Mouse (Mus musculus) small intestine, adult 2 months (tissue): ENCODE measurements around the gene Evi2a. TPM values are rescaled to one million over a fixed set of nuclear protein-coding genes. Genes with fewer than 3 reads are reported as not detected.

Experiments used
- H3K27ac ChIP-seq: fragments of 200-500 bp; 2 replicates; pipeline ENCODE4 v1.5.1; 2012; ENCODE audit warnings: low read depth, low read length, control low read depth, inconsistent platforms; ENCODE audit not compliant: insufficient read depth
- H3K27me3 ChIP-seq: fragments of 200-500 bp; 2 replicates; pipeline ENCODE4 v1.6.1; 2012; ENCODE audit warnings: mild to moderate bottlenecking, moderate library complexity, low read length, inconsistent platforms; ENCODE audit not compliant: control insufficient read depth, insufficient read depth
- H3K36me3 ChIP-seq: fragments of 200-500 bp; 2 replicates; pipeline ENCODE4 v1.6.1; 2012; ENCODE audit warnings: mild to moderate bottlenecking, low read length, control low read depth, inconsistent platforms; ENCODE audit not compliant: control insufficient read depth, insufficient read depth
- H3K4me1 ChIP-seq: fragments of 200-500 bp; 2 replicates; pipeline ENCODE4 v1.6.1; 2012; ENCODE audit warnings: low read length, inconsistent platforms, mixed read lengths; ENCODE audit not compliant: control insufficient read depth, insufficient read depth, insufficient read length
- H3K4me3 ChIP-seq: fragments of 200-500 bp; 2 replicates; pipeline ENCODE4 v1.5.1; 2012; ENCODE audit warnings: low read depth, mild to moderate bottlenecking, control low read depth, inconsistent platforms, low read length, moderate library complexity
- CTCF ChIP-seq: fragments of 200-500 bp; IDR thresholded peaks from 2 replicates; pipeline ENCODE4 v1.5.1; 2012; ENCODE audit warnings: low read depth, mild to moderate bottlenecking, control low read depth, inconsistent platforms, low read length, moderate library complexity, mixed read lengths; ENCODE audit not compliant: insufficient replicate concordance, insufficient read length; ENCODE audit errors: extremely low read depth
- POLR2A ChIP-seq: fragments of 200-500 bp; IDR thresholded peaks from 2 replicates; pipeline ENCODE4 v1.6.1; 2012; ENCODE audit warnings: low read depth, mild to moderate bottlenecking, control low read depth, inconsistent platforms, low read length, moderate library complexity
- WGBS: fragments of 180-500 bp; shearing (Covaris S2); methylation state at CpG from one replicate; pipeline ENCODE4 v1.1.7; 2018; 5-methylcytosine and 5-hydroxymethylcytosine counted together
- polyA plus RNA-seq: library from polyadenylated mRNA; depleted of rRNA; stranded (reverse); fragments of >200 nt; gene quantifications from 2 replicates; pipeline ENCODE4 v1.2.3, GENCODE M21; 2012

The Evi2a gene
- polyA plus RNA-seq, 1 experiment, result 4.0 TPM

DNA sequence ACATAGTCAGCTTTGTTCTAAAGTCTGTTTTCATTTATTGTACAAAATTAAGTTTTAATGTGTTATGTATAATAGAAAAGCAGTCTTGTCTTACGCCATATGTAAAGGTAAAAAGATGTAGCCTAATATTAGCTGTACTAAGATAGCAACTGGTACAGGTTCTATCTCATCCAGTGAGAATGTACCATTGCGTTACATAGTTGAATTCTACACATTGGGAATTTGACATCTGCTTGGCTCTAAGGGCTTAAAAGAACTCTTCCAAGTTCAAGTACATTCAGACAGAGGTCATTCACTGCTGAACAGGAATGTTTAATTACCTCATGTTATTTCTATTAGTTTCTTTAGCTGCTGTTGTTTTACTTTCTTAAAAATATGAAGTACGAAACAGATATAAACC is 3.9 kb downstream of the Evi2a start:
- Histone ChIP-seq H3K27ac (peak overlapping the region; percentile 86), H3K4me3 (no peak overlapping the region), H3K4me1 (peaks cover 11% of the 10 kb centered on the region; the same call in 1 of the 2 replicates), H3K36me3 (0 out of 2 replicates have a peak, but pooled peaks cover 2% of the 10 kb centered on the region), H3K27me3 (no peaks in the 10 kb centered on the region)
- 83% methylated on average over 3 of the region's 3 CpGs for WGBS
- no peak for TF ChIP-seq POLR2A
- TF ChIP-seq CTCF, result no peak

DNA sequence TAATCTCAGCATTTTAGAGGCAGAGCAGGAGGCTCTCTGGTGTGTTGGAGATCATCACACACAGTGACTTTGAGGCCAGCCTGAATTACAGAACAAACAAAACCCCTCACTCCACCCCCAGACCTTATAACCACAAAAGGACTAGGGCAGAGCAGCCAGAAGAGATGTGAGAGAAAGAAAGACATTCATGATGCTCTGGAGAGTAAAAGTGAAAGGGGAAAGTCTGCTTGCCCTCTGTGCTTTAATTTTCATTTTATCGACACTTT is 6.2 kb downstream of the Evi2a start:
- no peak overlapping the region for H3K4me3 ChIP-seq
- H3K27me3 ChIP-seq, result no peaks in the 10 kb centered on the region
- WGBS, result 58% methylated on average over 1 of the region's 1 CpGs
- peak overlapping the region; percentile 78 for H3K27ac ChIP-seq
- TF ChIP-seq POLR2A (no peak), CTCF (no peak)
- H3K4me1 ChIP-seq, result peaks cover 11% of the 10 kb centered on the region; the same call in 1 of the 2 replicates
- 0 out of 2 replicates have a peak, but pooled peaks cover 2% of the 10 kb centered on the region for H3K36me3 ChIP-seq

DNA sequence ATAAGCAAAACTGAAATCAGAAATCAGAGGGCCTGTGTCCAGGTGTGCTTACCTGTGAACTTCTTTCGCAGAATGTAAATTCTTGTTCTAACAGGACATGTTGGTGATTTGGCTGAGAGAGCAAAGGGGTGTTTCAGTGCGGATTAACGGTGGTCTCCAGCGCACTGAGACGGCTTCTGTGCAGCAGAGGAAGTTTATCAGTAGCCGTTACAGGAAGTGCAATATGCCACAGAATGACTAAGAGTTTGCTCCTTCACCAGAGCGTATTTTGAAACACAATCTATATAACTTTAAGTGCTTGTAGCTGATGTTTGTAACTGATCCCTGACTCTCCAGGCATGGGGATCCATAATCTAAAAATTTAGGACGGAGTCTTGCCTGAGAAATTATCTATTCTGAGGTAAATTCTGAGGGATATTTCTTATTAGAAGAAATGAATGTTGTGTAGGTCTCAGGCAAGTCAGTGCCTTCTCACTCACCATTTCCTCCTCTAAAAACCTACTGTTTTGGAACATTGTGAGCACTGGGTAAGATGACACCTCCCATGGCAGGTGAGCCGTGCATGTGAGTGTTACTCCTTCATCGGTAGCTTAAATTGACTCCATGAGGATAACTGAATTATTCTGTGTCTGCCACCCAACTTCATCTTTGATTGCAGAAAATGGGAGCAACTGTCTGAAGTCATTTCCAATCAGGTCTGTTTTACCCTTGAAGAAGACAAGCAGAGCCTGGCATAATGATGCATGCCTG is 6.7 kb downstream of the Evi2a start, which contains the start of gene Evi2b:
Evi2b (minus strand) TSS at position 203 of the 750 bp plus-strand sequence.
- Histone ChIP-seq H3K36me3 (0 out of 2 replicates have a peak, but pooled peaks cover 2% of the 10 kb centered on the region), H3K4me1 (peaks cover 11% of the 10 kb centered on the region; the same call in 1 of the 2 replicates), H3K4me3 (peak within 1 kb of the TSS; percentile 30), H3K27me3 (no peaks in the 10 kb centered on the region), H3K27ac (peak within 1 kb of the TSS; percentile 78)
- no peak for TF ChIP-seq CTCF
- TF ChIP-seq POLR2A, result no peak
- 82% methylated on average over 10 of the region's 10 CpGs for WGBS

DNA sequence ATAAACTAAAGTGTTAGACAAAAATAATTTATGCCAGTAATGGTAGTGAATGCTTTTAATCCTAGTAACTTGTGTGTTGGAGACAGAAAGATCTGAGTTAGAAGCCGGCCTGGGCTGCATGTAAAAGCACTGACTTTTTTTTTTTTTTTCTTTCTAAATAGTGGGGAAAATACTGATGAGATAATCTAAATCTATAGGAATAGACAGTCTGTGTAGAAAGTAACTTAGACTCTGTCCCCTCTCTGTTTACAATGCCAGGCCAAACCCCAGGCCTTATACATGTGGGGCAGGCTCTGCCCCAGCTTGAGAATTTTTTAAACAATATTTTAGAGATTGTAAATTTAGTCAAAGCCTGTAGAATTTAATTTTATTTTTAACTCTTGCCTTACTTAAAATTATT is 7.5 kb downstream of the Evi2a start:
- Histone ChIP-seq H3K4me1 (peaks cover 11% of the 10 kb centered on the region; the same call in 1 of the 2 replicates), H3K27ac (no peak overlapping the region), H3K27me3 (no peaks in the 10 kb centered on the region), H3K4me3 (no peak overlapping the region), H3K36me3 (0 out of 2 replicates have a peak, but pooled peaks cover 2% of the 10 kb centered on the region)
- TF ChIP-seq CTCF (no peak), POLR2A (no peak)
- WGBS, result 80% methylated on average over 1 of the region's 1 CpGs

DNA sequence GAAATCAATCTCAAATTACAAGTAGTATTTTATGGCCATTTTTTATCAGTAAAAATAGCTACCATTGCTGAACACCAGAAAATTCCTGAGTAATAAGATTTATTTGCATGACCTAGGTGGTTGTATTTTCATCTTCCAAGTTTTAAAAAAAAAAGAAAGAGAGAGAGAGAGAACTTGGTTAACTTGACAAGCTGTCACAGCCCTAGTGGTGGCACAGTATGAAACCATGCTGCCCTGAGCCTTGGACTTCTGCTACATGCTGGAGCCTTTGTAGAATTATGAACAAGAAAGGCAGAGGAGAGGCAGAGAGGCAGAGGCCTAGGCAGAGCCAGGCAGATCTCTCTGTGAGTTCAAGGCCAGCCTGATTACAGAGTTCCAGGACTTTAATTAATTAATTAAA is 8.5 kb downstream of the Evi2a start:
- Histone ChIP-seq H3K27ac (no peak overlapping the region), H3K4me1 (peaks cover 3% of the 10 kb centered on the region; the same call in 1 of the 2 replicates), H3K27me3 (no peaks in the 10 kb centered on the region), H3K4me3 (no peak overlapping the region), H3K36me3 (peaks cover 4% of the 10 kb centered on the region; the same call in 1 of the 2 replicates)
- no peak for TF ChIP-seq POLR2A
- TF ChIP-seq CTCF, result no peak

DNA sequence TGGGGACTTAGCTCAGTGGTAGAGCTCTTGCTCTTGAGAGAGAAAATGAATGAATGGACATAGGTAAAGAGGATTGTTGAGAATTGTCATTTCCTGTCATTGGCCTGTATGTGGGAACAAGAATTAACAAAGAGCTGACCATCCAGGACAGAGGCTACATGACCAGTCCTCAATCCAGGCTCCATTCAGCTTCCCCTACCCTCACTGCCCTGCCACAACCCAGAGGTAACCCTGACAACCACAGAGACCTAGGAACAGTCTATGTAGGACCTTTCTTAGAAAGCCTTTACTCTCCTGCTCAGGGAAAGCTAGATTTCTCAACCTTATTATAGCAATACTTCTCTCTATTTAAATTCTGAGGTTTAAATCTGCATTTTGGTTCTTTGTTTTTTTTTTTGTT is 9.6 kb downstream of the Evi2a start:
- peaks cover 3% of the 10 kb centered on the region; the same call in 1 of the 2 replicates for H3K36me3 ChIP-seq
- TF ChIP-seq POLR2A (no peak), CTCF (no peak)
- no peaks in the 10 kb centered on the region for H3K27me3 ChIP-seq
- no peaks in the 10 kb centered on the region for H3K4me1 ChIP-seq
- H3K27ac ChIP-seq, result 0 out of 2 replicates have a peak overlapping the region, but pooled peaks have one; percentile 12
- no peak overlapping the region for H3K4me3 ChIP-seq

DNA sequence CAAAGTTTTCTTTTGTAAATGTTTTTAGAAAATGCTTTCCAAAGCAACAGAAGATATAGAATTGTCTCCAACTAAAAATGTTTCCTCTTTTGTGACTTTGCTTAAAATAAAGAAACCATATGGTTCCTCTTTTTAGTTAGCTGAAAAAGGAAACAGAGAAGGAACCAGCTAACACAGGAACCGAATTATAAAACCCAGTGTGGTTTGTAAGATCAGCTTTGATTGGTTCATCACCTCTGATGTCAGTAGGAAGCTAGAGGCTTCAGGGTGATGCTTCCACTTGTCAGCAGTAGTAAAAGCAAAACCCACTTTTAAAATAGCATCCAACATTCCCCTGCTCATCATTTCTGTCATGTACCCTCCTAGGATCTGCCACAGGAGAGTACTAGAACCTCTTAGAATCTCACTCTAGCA is 10.5 kb downstream of the Evi2a start:
- TF ChIP-seq POLR2A (no peak), CTCF (no peak)
- H3K36me3 ChIP-seq, result peaks cover 4% of the 10 kb centered on the region; the same call in 1 of the 2 replicates
- H3K4me3 ChIP-seq, result no peak overlapping the region
- no peaks in the 10 kb centered on the region for H3K4me1 ChIP-seq
- WGBS, result 53% methylated on average over 1 of the region's 1 CpGs
- no peak overlapping the region for H3K27ac ChIP-seq
- H3K27me3 ChIP-seq, result no peaks in the 10 kb centered on the region
